Mouse (Mus musculus): ENCODE data around the gene Maml1. TPM values are rescaled to one million over a fixed set of nuclear protein-coding genes. Genes with fewer than 3 reads are reported as not detected.

Gene Maml1
- total RNA-seq, 2 experiments from 2014 or later, result 4.9 to 7.4 TPM

DNA sequence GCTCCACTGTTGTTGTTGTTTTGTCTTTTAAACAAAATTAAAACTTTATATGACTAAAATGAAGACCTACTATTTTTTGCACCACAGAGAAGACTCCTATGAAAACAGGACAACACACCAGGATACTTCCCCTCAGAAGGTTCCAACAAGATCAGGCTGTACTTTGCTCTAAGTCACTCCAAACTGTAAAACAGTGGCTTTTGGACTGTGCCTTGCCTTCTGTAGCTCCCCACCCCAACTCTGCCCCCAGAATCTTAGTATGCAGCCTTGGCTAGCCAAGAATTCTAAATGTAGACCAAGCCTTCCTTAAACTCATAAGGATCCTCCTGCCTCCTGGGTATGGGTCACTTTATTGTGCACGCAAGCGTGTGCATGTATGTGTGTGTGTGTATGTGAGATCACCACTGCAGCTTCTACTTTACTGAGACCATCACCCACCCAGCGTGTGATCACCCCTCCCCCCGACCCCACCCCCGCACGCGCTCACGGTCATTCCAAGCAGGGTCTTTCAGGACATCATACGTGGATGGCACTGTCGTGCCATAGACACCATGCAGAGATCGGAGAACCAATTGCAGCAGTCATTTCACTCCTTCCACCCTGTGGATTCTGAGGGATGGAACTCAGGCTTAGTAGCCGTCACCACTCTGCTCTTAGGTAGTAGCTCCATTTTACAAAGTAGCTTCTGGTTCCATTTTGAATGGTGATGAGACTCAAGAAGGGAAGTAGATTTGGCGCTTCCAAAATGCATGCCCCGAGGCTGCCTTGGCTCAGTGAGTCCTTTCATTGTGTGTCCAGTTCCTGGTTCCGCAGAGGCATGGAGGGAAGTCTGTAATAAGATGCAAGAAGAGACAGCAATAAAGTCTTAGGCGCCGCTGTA, 68.1 kb downstream of the Maml1 start:
- no peak for DNase-seq (ENCODE audit: low spot score)

GRCm38 (mm10) chr11:50222559-50223276, 69.4 kb downstream of the Maml1 start:
- DNase-seq (ENCODE audit: low spot score), result no peak

DNA sequence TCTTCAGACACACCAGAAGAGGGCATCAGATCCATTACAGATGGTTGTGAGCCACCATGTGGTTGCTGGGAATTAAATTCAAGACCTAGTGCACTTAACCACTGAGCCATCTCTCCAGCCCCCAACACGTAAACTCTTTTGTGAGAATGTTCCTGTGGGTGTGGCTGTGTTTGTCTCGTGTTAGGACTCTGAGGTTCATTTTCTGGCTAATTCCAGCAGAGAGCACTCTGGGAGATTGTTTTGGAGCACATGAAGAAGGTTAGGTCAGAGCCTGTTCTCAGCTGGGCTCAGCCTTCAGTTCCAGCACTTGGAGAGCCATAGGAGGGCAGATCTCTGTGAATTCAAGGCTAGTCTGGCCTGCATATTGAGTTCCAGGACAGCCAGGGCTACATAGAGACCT, 72.3 kb downstream of the Maml1 start:
- DNase-seq (ENCODE audit: low spot score), result no peak

GRCm38 (mm10) chr11:50217811-50218210, 74.3 kb downstream of the Maml1 start:
- no peak for DNase-seq (ENCODE audit: low spot score)

DNA sequence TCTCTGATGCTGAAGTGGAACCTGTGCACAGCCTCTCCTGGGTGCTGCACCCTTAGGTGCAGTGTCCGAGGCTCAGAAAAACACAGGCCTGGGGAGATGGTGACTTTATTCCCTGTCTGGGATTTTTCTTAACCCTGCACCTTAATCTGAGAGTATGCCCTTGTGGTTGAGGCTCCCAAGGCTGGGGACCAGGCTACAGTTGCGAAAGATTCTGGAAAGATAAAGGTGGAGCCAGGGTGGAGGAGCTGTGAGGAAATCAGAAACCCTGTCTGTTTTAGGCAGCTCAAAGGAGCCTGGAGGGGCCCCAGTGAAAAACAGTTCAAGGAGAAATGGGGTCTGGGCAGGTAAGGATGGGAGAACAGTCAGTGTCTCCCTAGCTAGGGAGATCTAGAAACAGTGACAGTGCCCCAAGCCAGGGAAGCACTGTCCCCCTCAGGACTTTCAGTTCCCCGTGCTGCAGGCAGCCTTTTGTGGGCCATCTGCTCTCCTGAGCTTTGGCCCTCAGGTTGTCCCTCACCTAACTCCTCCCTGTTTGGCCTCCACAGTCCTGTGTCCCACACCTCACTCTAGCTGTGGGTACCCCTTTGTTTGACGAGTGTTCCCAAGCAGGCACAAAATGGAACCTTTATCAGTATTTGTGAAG, 75.3 kb downstream of the Maml1 start:
- DNase-seq (ENCODE audit: low spot score), result no peak

DNA sequence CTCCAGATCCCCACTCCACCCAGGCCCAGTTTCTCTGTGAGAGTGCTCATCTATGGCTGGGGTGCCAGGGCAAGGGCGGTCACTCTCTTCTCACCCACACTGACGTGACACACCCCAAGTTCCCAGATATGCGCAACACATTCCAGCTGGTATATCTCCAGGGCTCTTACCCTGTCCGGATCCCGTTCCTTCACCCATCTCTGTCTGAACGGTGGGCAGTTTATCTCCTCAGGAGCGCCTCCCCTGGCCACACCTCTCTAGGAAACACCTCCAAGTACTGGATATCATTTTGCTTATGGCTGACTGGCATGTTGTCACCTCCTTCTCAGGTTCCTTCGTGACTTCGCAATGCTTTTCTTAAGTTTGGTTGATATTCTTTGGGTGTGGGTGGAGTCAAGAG, 76.5 kb downstream of the Maml1 start:
- no peak for DNase-seq (ENCODE audit: low spot score)

DNA sequence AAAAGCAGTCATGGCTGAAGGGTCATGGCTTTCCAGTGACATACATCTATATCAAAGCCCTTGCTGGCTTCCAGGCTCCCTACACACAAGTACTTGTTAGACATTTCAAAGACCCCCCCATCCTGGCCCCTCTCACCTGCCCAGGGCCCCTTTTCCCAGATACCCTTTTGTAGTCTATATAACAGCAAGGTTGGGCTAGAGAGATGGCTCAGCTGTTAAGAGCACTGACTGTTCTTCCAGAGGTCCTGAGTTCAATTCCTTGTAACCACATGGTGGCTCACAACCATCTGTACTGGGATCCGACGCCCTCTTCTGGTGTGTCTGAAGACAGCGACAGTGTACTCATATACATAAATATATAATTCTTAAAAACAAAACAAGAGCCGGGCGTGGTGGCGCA, 77.5 kb downstream of the Maml1 start:
- DNase-seq (ENCODE audit: low spot score), result no peak

- peak; percentile 89 for DNase-seq (ENCODE audit: low spot score)
These were observed 79.0 kb downstream of the Maml1 start for GRCm38 (mm10) chr11:50212848-50213758.

DNA sequence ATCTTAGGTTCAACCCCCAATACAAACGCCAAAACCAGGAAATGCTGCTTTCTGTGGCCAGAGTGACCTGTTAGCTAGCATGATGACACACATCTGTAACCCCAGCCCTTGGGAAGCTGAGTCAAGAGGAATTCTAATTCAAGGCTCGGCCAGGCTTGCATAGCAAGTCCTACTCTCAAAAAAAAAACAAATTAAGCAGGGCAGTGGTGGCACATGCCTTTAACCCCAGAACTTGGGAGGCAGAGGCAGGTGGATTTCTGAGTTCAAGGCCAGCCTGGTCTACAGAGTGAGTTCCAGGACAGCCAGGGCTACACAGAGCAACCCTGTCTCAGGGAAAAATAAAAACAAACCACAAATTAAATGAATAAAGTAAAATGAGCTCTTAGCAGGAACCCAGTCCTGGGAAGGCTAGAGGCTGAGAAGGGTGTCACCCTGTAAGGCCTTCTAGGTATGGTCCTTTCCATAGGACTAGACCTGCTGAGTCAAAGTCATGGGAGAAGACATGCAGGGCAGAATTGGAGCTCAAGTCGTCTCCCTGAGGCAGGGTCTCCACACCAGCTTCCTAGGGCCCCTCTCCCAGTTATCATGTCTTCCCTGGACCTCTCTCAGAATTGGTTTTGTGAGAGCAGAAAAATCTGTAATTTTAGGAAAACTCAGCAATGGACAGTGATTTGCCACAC, 79.9 kb downstream of the Maml1 start:
- DNase-seq (ENCODE audit: low spot score), result no peak

DNA sequence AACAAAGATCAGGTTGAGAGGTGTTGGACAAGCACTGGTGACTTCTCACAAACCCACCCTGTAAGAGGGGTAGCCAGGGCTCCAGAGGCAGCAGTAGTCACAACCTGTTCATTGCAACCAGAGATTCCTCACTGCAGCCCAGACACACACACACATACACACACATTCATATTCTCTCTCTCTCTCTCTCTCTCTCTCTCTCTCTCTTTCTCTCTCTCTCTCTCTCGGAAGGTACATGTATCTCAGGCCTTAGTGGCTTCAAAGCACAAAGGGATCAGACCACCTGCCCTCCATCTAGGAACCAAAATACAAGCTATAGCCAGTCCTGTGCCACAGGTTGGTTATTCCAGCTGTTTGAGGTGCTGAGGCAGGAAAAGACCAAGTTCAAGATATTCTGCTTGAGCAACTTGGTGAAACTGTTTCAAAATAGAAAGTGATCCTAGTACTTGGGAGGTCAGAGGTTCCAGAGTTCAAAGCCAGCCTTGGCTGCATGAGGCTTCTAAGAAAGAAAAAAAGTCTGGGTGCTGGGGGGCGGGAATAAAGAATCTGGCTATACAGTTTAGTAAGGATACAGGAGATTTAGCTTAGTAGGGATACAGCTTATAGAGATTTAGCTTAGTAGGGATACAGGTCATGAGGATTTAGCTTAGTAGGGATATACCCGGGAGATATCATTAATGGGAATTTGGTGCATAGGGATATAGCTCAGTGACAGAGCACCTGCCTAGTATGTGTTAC, 80.6 kb downstream of the Maml1 start:
- no peak for DNase-seq (ENCODE audit: low spot score)

GRCm38 (mm10) chr11:50210505-50211151, 81.5 kb downstream of the Maml1 start, which contains the start of the genes Sqstm1 and Mgat4b:
Sqstm1 (minus strand) TSS chr11:50210827.
Mgat4b (plus strand) TSS chr11:50210890.
- peak; percentile 86 for DNase-seq (ENCODE audit: low spot score)

GRCm38 (mm10) chr11:50210101-50210504, 82.0 kb downstream of the Maml1 start:
- peak; percentile 88 for DNase-seq (ENCODE audit: low spot score)

- no peak for DNase-seq (ENCODE audit: low spot score)
These were observed 84.1 kb downstream of the Maml1 start for GRCm38 (mm10) chr11:50208039-50208438.

- no peak for DNase-seq (ENCODE audit: low spot score)
These were observed 84.8 kb downstream of the Maml1 start for GRCm38 (mm10) chr11:50207344-50207743.

DNA sequence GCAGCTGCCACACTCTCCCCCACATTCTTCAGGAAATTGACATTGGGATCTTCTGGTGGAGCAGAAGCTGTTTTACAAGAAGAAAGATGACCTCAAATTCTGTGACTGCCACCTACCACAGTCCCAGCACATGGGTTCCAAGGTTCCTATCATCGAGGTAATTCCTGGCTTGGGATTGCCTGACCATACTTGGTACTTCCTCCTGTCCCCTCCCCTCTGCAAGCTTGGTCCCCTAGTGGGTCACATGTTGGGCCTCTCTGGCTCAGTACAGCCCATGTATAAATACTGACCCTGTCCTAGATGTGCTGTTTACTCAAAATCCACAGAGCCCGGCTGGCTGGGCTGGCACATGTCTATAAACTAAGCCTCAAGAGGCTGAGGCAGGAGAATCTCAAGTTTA, 86.1 kb downstream of the Maml1 start:
- DNase-seq (ENCODE audit: low spot score), result no peak

Measured in gastrocnemius, adult 18-20 months (tissue).